Mouse (Mus musculus): ENCODE measurements at regions not wholly inside any gene's neighbourhood (a gene's known extent, or its start where the extent isn't known, plus 50 kb on each side); places are given as distances from the start of the nearest gene placed in this dataset.

- TF ChIP-seq HCFC1 (IDR thresholded peaks at IDR 0.05; ENCODE audit: borderline replicate concordance, insufficient read depth, low read length) (no peak), CHD2 (IDR thresholded peaks at IDR 0.05; ENCODE audit: low read depth, low read length) (no peak), ZC3H11A (IDR thresholded peaks at IDR 0.05; ENCODE audit: borderline replicate concordance, low read depth, low read length) (no peak), ZNF384 (IDR thresholded peaks at IDR 0.05; ENCODE audit: low read depth, low read length) (no peak), MAFK (IDR thresholded peaks at IDR 0.05; ENCODE audit: insufficient read depth, low read depth, low read length) (no peak)
These were observed 302.3 kb downstream of the Osr1 start for GRCm38 (mm10) chr12:9872236-9872635.

Measured in ES-E14 (cell line).